Mouse (Mus musculus): Measurements from ENCODE around the gene Rasa3. TPM values are rescaled to one million over a fixed set of nuclear protein-coding genes. Genes with fewer than 3 reads are reported as not detected.

The Rasa3 gene
- polyA plus RNA-seq, 1 experiment from 2014 or later = 19.2 TPM

DNA sequence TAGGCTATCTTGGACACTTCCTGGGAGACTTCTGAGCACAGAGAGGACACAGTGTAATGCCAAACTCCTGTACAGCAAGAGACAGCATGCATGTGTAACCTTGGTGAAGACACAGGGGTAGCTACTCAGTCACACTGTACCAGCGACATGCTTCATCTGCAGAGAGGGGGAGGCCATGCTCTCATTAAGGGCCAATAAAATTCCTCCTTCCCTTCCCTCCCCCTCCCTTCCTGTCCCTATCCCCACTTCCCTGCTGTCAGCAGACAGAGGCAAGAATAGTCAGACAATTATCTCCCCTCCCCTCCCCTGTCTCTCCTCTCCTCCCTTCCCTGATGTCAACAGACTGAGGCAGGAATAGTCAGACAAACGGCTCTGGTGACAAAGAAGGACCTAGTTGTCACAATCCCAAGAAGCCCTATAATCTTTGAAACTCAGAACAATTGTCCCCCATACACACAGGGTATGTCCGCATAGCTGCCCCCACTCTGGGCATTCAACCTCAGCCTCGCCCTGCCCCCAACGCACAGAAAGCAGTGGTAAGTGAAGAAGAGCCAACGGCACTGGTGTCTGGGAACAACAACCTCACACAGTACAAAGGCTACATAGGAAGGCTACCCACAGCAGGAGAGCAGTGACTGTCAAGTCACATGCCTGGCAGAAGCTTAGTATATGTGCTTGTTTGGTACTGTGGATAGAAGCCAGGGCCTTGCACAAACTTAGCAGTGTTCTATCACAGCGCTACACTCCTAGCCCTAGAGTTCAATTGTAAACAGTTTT is 28.8 kb downstream of the Rasa3 start:
- no peaks in the 10 kb centered on the region for H3K9me3 ChIP-seq (replicated peaks; ENCODE audit: control insufficient read depth, low read length)
- H3K4me3 ChIP-seq (ENCODE audit: low read depth, low read length) = no peak overlapping the region
- peak; percentile 53 for ATAC-seq (ENCODE audit: low read depth)
- H3K36me3 ChIP-seq (ENCODE audit: control insufficient read depth, insufficient read depth) = no peaks in the 10 kb centered on the region
- H3K4me2 ChIP-seq (ENCODE audit: low read depth, low read length) = no peak overlapping the region
- H3K4me1 ChIP-seq (ENCODE audit: control insufficient read depth, low read depth, low read length) = peaks cover 7% of the 10 kb centered on the region
- H3K9ac ChIP-seq (ENCODE audit: low read depth, low read length) = no peak overlapping the region
- H3K27ac ChIP-seq (ENCODE audit: low read length) = peak overlapping the region; percentile 61
- H3K27me3 ChIP-seq (ENCODE audit: control insufficient read depth, insufficient read depth, low read depth, low read length) = no peaks in the 10 kb centered on the region
- WGBS (ENCODE audit: insufficient replicate concordance) = 29% methylated on average over 7 of the region's 7 CpGs

DNA sequence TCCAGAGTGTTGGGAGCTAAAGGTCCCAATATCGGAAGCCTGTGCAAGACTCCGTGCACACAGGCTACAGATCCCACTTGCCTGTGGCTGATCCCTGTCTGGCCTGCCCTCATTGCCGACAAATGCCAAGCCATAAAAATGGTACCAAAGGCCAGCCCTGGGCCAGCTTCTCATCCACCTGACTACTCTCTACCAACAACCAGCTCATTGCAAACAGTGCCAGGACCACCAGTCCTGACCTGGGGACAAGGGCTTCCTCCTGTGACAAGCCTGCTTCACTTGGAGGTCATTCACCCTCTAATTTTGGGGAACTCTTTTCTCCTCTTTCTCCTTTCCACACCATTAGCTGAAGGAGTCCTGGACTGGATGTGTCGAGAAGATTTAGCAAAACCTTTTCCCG is 29.8 kb downstream of the Rasa3 start:
- no peak overlapping the region for H3K27ac ChIP-seq (ENCODE audit: low read length)
- no peak for ATAC-seq (ENCODE audit: low read depth)
- peaks cover 7% of the 10 kb centered on the region for H3K4me1 ChIP-seq (ENCODE audit: control insufficient read depth, low read depth, low read length)

DNA sequence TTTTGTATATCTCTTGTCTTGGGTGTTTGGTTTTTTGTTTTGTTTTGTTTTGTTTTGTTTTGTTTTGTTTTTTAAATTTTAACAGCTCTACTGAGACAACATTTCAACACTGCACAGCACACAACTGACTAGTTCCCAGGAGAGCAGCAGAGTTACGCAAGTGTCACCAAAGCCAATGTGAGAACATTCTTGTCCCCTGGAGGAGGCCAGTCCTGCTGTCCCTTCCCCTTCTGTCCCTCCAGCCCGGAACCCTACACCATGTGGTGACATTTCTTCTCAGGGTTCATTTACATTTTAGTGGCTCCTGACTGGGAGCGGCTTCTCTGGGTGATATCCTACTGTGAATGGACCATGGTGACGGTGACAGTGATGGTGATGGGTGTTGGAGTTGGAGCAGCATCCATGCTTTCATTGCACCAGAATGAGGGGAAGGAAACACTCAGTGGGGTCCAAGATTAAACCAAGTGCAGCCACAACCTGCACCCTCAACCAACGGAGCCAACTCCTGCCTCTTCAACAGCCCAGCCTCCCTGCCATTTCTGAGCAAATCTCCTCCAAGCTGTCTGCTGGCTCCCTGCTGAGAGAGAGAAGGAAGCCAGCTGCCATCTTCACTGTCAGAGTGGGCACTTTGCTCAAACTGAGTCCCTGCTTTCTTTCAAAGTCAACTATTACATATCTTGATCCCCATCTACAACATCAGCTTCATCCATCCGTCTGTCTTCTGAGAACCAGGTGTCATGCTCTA is 32.3 kb downstream of the Rasa3 start:
- no peaks in the 10 kb centered on the region for H3K36me3 ChIP-seq (ENCODE audit: control insufficient read depth, insufficient read depth)
- H3K4me1 ChIP-seq (ENCODE audit: control insufficient read depth, low read depth, low read length) = peaks cover 7% of the 10 kb centered on the region
- no peaks in the 10 kb centered on the region for H3K9me3 ChIP-seq (replicated peaks; ENCODE audit: control insufficient read depth, low read length)
- ATAC-seq (ENCODE audit: low read depth) = no peak
- H3K4me2 ChIP-seq (ENCODE audit: low read depth, low read length) = no peak overlapping the region
- H3K9ac ChIP-seq (ENCODE audit: low read depth, low read length) = no peak overlapping the region
- 53% methylated on average over 6 of the region's 6 CpGs for WGBS (ENCODE audit: insufficient replicate concordance)
- H3K4me3 ChIP-seq (ENCODE audit: low read depth, low read length) = no peak overlapping the region
- no peaks in the 10 kb centered on the region for H3K27me3 ChIP-seq (ENCODE audit: control insufficient read depth, insufficient read depth, low read depth, low read length)
- H3K27ac ChIP-seq (ENCODE audit: low read length) = peak overlapping the region; percentile 34

More for the DNA sequence above, 29.8 kb downstream of the Rasa3 start:
- Histone ChIP-seq H3K36me3 (ENCODE audit: control insufficient read depth, insufficient read depth) (no peaks in the 10 kb centered on the region), H3K9ac (ENCODE audit: low read depth, low read length) (no peak overlapping the region), H3K4me3 (ENCODE audit: low read depth, low read length) (no peak overlapping the region), H3K9me3 (replicated peaks; ENCODE audit: control insufficient read depth, low read length) (no peaks in the 10 kb centered on the region), H3K27me3 (ENCODE audit: control insufficient read depth, insufficient read depth, low read depth, low read length) (no peaks in the 10 kb centered on the region), H3K4me2 (ENCODE audit: low read depth, low read length) (no peak overlapping the region)
- 70% methylated on average over 5 of the region's 5 CpGs for WGBS (ENCODE audit: insufficient replicate concordance)

DNA sequence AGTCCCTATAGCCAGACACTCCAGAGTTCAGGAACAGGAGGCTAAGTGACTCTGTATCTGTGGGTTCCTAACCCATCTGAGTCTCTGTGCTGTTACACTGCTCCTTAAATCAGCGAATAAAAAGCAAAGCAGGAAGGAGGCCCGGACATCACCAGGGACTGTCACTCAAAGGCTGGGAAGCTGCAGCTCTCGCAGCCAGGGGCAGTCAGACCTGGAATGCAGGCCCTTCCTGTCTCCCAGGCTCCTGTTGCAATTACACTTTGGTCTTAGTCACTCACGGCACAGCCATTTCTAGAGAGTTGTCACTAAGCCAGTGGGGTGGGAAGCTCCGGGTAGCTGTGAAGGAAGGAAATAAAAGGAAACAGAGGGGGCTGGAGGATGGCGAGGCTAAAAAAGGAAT is 33.2 kb downstream of the Rasa3 start:
- Histone ChIP-seq H3K27ac (ENCODE audit: low read length) (no peak overlapping the region; the same call in 1 of the 2 replicates), H3K36me3 (ENCODE audit: control insufficient read depth, insufficient read depth) (no peaks in the 10 kb centered on the region), H3K27me3 (ENCODE audit: control insufficient read depth, insufficient read depth, low read depth, low read length) (no peaks in the 10 kb centered on the region), H3K9ac (ENCODE audit: low read depth, low read length) (no peak overlapping the region), H3K4me2 (ENCODE audit: low read depth, low read length) (no peak overlapping the region), H3K4me3 (ENCODE audit: low read depth, low read length) (no peak overlapping the region), H3K9me3 (replicated peaks; ENCODE audit: control insufficient read depth, low read length) (no peaks in the 10 kb centered on the region), H3K4me1 (ENCODE audit: control insufficient read depth, low read depth, low read length) (peaks cover 7% of the 10 kb centered on the region)
- 0 out of 2 replicates have a peak, but pooled peaks have one; percentile 6 for ATAC-seq (ENCODE audit: low read depth)
- WGBS (ENCODE audit: insufficient replicate concordance) = 25% methylated on average over 6 of the region's 6 CpGs

DNA sequence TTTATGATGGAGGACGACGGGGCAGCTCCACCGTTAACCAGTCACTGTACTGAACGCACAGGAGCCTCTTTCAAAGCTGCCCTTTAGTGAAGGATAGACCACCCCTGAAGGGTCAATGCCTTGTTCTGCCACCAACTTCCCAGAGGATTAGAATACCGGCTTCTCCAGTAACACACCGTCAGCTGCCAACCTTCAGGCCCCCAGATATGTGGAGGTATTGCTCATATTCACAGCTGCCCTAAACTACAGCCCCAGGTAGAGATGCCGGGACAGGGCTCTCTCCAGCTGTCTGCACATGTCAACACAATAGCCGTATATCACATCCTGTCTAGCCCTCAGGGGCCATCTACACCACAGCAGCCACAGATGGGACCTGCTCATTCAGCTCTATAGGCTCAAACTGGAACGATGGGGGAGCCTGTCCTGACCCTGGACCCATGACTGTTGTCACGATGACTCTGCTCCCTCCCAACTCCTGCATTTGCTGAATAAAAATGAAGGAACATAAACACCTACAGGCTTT is 34.7 kb downstream of the Rasa3 start:
- ATAC-seq (ENCODE audit: low read depth) = no peak
- H3K9ac ChIP-seq (ENCODE audit: low read depth, low read length) = no peak overlapping the region
- H3K9me3 ChIP-seq (replicated peaks; ENCODE audit: control insufficient read depth, low read length) = no peaks in the 10 kb centered on the region
- H3K27ac ChIP-seq (ENCODE audit: low read length) = no peak overlapping the region
- no peaks in the 10 kb centered on the region for H3K27me3 ChIP-seq (ENCODE audit: control insufficient read depth, insufficient read depth, low read depth, low read length)
- H3K4me1 ChIP-seq (ENCODE audit: control insufficient read depth, low read depth, low read length) = peaks cover 5% of the 10 kb centered on the region
- no peaks in the 10 kb centered on the region for H3K36me3 ChIP-seq (ENCODE audit: control insufficient read depth, insufficient read depth)
- H3K4me3 ChIP-seq (ENCODE audit: low read depth, low read length) = no peak overlapping the region
- 67% methylated on average over 10 of the region's 10 CpGs for WGBS (ENCODE audit: insufficient replicate concordance)
- H3K4me2 ChIP-seq (ENCODE audit: low read depth, low read length) = no peak overlapping the region

DNA sequence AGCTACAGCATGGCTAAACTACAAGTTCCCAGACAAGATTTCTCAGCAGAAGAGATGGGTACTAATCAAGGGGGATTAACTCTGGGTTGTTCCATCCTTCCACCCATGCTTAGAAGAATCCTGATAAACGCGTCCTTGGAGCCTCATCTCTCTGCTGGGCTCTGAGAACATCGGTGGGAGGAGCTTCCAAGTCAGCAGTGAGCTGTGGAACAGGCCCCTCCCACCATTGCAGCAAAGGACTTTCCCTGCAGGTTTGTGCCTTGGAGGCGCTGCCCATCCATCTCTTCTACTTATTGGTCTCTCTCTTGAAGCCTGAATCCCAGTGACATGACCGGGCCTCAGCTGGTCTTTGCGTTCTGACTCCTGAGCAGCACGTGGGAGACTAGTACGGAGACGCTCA is 36.2 kb downstream of the Rasa3 start:
- Histone ChIP-seq H3K9ac (ENCODE audit: low read depth, low read length) (no peak overlapping the region), H3K27me3 (ENCODE audit: control insufficient read depth, insufficient read depth, low read depth, low read length) (no peaks in the 10 kb centered on the region), H3K27ac (ENCODE audit: low read length) (no peak overlapping the region), H3K4me2 (ENCODE audit: low read depth, low read length) (no peak overlapping the region), H3K4me3 (ENCODE audit: low read depth, low read length) (no peak overlapping the region), H3K4me1 (ENCODE audit: control insufficient read depth, low read depth, low read length) (peaks cover 5% of the 10 kb centered on the region), H3K9me3 (replicated peaks; ENCODE audit: control insufficient read depth, low read length) (no peaks in the 10 kb centered on the region), H3K36me3 (ENCODE audit: control insufficient read depth, insufficient read depth) (no peaks in the 10 kb centered on the region)
- no peak for ATAC-seq (ENCODE audit: low read depth)
- WGBS (ENCODE audit: insufficient replicate concordance) = 64% methylated on average over 9 of the region's 9 CpGs

DNA sequence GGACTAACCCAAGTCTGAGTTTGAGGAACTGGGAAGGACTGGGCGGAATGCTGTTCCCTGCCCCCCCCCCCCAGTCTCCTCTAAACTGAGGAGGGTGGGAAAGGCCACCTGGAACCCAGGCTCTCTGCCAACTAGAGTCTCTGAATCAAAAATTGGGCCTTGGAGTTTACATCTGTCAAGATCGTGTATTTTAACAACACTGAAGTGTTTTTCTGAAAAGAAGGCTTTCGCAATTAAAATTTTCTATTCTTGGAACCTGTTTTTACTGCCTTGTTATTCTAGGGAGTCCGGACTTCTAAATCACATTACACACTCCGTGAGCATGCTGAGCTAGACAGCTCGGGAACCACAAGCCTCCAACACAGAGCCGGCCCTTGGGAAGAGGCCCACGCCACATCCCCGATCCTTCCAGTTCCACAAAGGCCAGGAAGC is 36.9 kb downstream of the Rasa3 start:
- no peak for ATAC-seq (ENCODE audit: low read depth)
- H3K27me3 ChIP-seq (ENCODE audit: control insufficient read depth, insufficient read depth, low read depth, low read length) = no peaks in the 10 kb centered on the region
- H3K27ac ChIP-seq (ENCODE audit: low read length) = no peak overlapping the region
- H3K36me3 ChIP-seq (ENCODE audit: control insufficient read depth, insufficient read depth) = no peaks in the 10 kb centered on the region
- H3K9ac ChIP-seq (ENCODE audit: low read depth, low read length) = no peak overlapping the region
- 60% methylated on average over 9 of the region's 9 CpGs for WGBS (ENCODE audit: insufficient replicate concordance)
- no peaks in the 10 kb centered on the region for H3K9me3 ChIP-seq (replicated peaks; ENCODE audit: control insufficient read depth, low read length)
- no peak overlapping the region for H3K4me3 ChIP-seq (ENCODE audit: low read depth, low read length)
- no peak overlapping the region for H3K4me2 ChIP-seq (ENCODE audit: low read depth, low read length)
- H3K4me1 ChIP-seq (ENCODE audit: control insufficient read depth, low read depth, low read length) = peaks cover 5% of the 10 kb centered on the region

DNA sequence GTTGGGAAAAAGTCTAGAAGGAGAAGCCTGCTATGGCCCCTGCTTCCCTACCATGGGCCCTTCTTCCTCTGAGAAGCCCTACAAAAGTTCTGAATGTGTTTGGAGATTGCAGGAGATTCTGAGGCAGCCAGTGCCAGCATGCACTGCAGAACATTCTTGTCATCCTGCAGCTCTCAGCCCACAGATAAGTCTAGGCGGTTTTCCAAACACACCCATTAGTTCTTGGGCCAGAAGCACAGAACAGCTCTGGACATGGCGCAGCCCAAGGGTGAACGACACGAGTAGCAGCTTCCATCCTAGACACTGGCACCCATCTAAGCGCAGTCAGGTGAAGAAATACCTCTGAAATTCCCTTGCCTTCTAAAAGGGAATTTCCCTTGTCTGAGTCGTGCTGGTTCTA is 44.3 kb downstream of the Rasa3 start:
- ATAC-seq (ENCODE audit: low read depth) = no peak
- no peak overlapping the region for H3K27ac ChIP-seq (ENCODE audit: low read length)
- no peak overlapping the region for H3K4me2 ChIP-seq (ENCODE audit: low read depth, low read length)
- no peaks in the 10 kb centered on the region; the same call in 1 of the 2 replicates for H3K4me1 ChIP-seq (ENCODE audit: control insufficient read depth, low read depth, low read length)
- no peaks in the 10 kb centered on the region for H3K27me3 ChIP-seq (ENCODE audit: control insufficient read depth, insufficient read depth, low read depth, low read length)
- 71% methylated on average over 6 of the region's 6 CpGs for WGBS (ENCODE audit: insufficient replicate concordance)
- H3K36me3 ChIP-seq (ENCODE audit: control insufficient read depth, insufficient read depth) = no peaks in the 10 kb centered on the region
- H3K9me3 ChIP-seq (replicated peaks; ENCODE audit: control insufficient read depth, low read length) = no peaks in the 10 kb centered on the region
- H3K4me3 ChIP-seq (ENCODE audit: low read depth, low read length) = no peak overlapping the region
- H3K9ac ChIP-seq (ENCODE audit: low read depth, low read length) = no peak overlapping the region

DNA sequence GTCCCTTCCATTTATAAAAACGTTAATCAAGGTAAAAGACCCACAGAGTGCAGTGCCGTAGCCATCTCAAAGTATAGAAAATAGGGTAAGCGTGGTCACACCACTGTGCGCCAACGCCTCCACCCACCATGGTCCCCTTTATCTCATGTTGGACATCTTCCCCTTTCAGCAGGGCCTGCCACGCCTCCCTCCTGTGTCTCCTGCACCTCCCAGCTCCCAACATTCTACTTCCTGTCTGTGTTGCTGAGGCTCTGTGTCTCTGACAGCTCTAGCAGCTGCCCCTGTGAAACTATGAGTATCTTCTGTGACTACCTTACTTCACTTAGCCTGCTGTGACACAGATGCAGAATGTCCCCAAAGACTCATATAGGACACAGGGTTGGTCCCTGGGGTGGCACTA is 45.1 kb downstream of the Rasa3 start:
- H3K4me2 ChIP-seq (ENCODE audit: low read depth, low read length) = no peak overlapping the region
- H3K9ac ChIP-seq (ENCODE audit: low read depth, low read length) = no peak overlapping the region
- no peak for ATAC-seq (ENCODE audit: low read depth)
- no peaks in the 10 kb centered on the region for H3K27me3 ChIP-seq (ENCODE audit: control insufficient read depth, insufficient read depth, low read depth, low read length)
- H3K4me3 ChIP-seq (ENCODE audit: low read depth, low read length) = no peak overlapping the region
- no peaks in the 10 kb centered on the region for H3K36me3 ChIP-seq (ENCODE audit: control insufficient read depth, insufficient read depth)
- no peaks in the 10 kb centered on the region; the same call in 1 of the 2 replicates for H3K4me1 ChIP-seq (ENCODE audit: control insufficient read depth, low read depth, low read length)
- no peaks in the 10 kb centered on the region for H3K9me3 ChIP-seq (replicated peaks; ENCODE audit: control insufficient read depth, low read length)
- WGBS (ENCODE audit: insufficient replicate concordance) = 31% methylated on average over 6 of the region's 6 CpGs
- no peak overlapping the region for H3K27ac ChIP-seq (ENCODE audit: low read length)
